Mouse (Mus musculus): Measurements from ENCODE around the gene Polr1b. TPM values are rescaled to one million over a fixed set of nuclear protein-coding genes. Genes with fewer than 3 reads are reported as not detected.

Polr1b gene
- polyA plus RNA-seq, 1 experiment: 34.4 TPM

DNA sequence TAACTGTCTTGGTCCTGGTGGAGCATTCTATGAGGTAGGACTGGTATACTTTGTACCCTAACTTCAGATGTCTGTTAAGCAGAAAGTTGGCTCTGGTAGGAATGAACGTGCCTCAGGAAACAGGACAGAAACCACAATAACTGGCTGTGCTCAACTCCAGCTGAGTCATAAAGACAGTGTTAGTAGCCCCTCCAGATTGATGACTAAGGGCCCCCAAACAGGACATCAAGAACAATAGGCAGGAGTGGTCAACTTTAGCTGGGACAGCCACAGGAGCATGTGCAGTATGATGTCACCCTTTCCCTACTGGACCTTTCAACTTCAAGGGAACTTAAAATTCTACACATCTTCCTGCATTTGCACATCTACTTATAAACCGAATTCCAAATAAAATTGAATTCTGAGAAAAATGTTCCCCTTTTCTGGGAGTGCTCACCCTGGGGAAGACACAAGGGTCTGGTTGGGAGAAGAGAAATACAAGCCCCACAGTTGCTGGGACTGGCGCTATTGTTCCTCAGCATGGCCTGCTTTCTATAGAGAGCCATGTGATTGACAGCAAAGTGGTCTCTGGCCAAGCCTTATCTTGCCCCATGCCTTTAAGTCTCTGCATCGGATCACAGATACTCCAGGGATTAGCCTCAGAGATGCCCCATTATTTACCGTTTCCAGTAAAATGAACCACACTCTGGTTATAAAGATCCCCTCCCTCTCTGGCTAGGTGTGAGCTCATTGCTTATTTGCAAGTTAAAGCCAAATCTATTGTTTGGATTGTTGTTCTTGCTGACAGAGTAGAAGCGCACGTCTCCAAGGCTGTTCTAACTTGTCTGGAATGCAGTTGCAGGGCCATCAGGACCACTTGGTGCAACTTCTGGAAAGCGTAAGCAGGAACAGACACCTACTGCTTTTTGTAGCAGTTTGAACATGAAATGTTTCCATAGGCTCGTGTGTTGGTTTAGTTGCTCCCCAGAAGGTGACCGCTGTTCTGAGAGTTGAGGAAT is 66.0 kb downstream of the Polr1b start:
- DNase-seq (ENCODE audit: low read depth): peak; percentile 22
- TF ChIP-seq CTCF (IDR thresholded peaks at IDR 0.05; ENCODE audit: borderline replicate concordance, extremely low read depth, insufficient read depth, insufficient read length) (no peak), POLR2A (IDR thresholded peaks at IDR 0.05; ENCODE audit: borderline replicate concordance, extremely low read depth, insufficient read depth, insufficient read length, poor library complexity, severe bottlenecking) (no peak)

DNA sequence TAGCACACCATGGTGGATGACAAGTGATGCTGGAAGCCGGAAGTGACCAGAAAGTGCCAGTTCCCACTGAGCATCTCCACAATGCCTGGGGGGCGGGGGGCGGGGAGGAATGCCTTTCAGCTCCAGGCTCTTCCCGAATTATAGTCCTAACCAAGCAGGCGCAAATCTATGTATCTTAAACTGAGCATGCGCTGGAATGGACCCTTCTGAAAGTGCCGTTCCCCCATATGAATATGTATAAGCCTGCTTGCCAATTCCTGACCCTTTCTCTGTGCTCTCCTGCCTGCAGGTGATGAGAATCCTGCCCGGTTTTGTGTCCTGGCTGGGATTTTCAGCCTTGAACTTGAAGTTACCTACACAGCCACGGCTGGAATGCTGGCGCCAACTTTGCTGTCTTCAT is 72.6 kb downstream of the Polr1b start:
- peak; percentile 36 for DNase-seq (ENCODE audit: low read depth)
- TF ChIP-seq POLR2A (IDR thresholded peaks at IDR 0.05; ENCODE audit: borderline replicate concordance, extremely low read depth, insufficient read depth, insufficient read length, poor library complexity, severe bottlenecking) (no peak), CTCF (IDR thresholded peaks at IDR 0.05; ENCODE audit: borderline replicate concordance, extremely low read depth, insufficient read depth, insufficient read length) (no peak)

DNA sequence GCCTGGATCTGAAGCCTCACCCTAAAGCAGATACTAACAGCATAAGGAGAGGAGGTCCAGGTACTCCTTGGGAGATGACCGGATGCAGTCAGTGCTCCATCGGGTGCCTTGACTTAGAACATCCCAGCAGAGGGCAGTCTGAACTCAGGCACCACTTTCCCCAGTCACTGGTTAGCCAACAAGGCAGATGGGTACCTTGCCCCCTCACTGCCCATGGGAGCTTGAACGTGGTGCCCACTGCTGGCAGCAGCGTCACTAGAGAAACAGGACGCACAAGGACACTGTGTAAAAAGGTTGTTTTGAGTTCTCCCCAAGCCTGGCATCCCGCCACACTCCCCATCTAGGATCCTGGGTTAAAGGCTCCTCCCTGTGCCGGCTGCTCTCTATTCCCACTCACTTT is 73.7 kb downstream of the Polr1b start:
- peak; percentile 56 for DNase-seq (ENCODE audit: low read depth)
- TF ChIP-seq CTCF (IDR thresholded peaks at IDR 0.05; ENCODE audit: borderline replicate concordance, extremely low read depth, insufficient read depth, insufficient read length): peak; percentile 46; the same call in 1 of the 2 replicates
- TF ChIP-seq POLR2A (IDR thresholded peaks at IDR 0.05; ENCODE audit: borderline replicate concordance, extremely low read depth, insufficient read depth, insufficient read length, poor library complexity, severe bottlenecking): no peak

DNA sequence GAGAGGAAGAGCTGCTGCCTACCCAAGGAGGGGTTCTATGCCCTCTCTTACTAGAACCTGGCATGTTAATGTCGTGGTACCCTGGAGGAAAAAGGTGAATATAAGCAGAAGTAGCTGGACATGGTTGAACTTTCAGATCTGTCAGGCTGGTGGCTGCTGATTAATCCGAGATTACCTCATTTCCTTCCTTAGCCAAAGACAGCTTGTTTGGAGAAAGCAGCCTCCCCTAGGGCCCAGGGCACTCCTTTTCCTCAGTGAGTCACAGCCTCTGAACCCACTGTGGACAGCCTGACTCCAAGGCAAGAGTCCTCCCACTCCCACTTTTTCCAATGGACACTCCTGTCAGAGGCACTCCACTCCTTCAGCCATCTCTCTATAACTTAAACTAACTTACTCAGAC is 74.8 kb downstream of the Polr1b start:
- no peak for DNase-seq (ENCODE audit: low read depth)

More for the DNA sequence above, 74.8 kb downstream of the Polr1b start:
- TF ChIP-seq CTCF (IDR thresholded peaks at IDR 0.05; ENCODE audit: borderline replicate concordance, extremely low read depth, insufficient read depth, insufficient read length) (no peak), POLR2A (IDR thresholded peaks at IDR 0.05; ENCODE audit: borderline replicate concordance, extremely low read depth, insufficient read depth, insufficient read length, poor library complexity, severe bottlenecking) (no peak)

Other genes with a start within 250 kb of the Polr1b start
- 1.3 and 1.7 TPM in 2 replicates for gene Fbln7, start 238.0 kb upstream of the Polr1b start, polyA plus RNA-seq (2012; rRNA removed)
- gene Zc3h8, start 156.9 kb upstream of the Polr1b start, polyA plus RNA-seq (2012; rRNA removed): 6.3 and 8.7 TPM in 2 replicates
- gene Zc3h6, start 133.6 kb upstream of the Polr1b start, polyA plus RNA-seq (2012; rRNA removed): 2.4 and 4.0 TPM in 2 replicates
- 18.4 and 18.5 TPM in 2 replicates for gene Gm10762, start 133.3 kb upstream of the Polr1b start, polyA plus RNA-seq (2012; rRNA removed)
- 0.78 and 0.90 TPM in 2 replicates for gene Vinac1, start 52.8 kb upstream of the Polr1b start, polyA plus RNA-seq (2012; rRNA removed)
- 22.3 and 30.4 TPM in 2 replicates for gene Ttl, start 35.1 kb upstream of the Polr1b start, polyA plus RNA-seq (2012; rRNA removed)
- gene Chchd5, start 28.7 kb downstream of the Polr1b start, polyA plus RNA-seq (2012; rRNA removed): 23.4 and 31.6 TPM in 2 replicates
- gene Slc20a1, start 97.8 kb downstream of the Polr1b start, polyA plus RNA-seq (2012; rRNA removed): 57.3 and 72.7 TPM in 2 replicates
- gene Ckap2l, start 196.2 kb downstream of the Polr1b start, polyA plus RNA-seq (2012; rRNA removed): 4.4 and 6.9 TPM in 2 replicates
- gene Il1a, start 209.0 kb downstream of the Polr1b start, polyA plus RNA-seq (2012; rRNA removed): 0.15 and 0.18 TPM in 2 replicates